Mouse (Mus musculus) kidney, postnatal 36 days (tissue): ENCODE data around the gene Ddx52.

Experiments
- DNase-seq, 2 experiments: peaks; one replicate each; pipeline ENCODE4 v3.0.0; 2021 to 2022; ENCODE audit warnings: mixed read lengths in 2 of 2

Ddx52 gene

GRCm38 (mm10) chr11:83941950-83942840, at the start of gene Ddx52:
TSS of gene Ddx52 (plus strand) at chr11:83942062.
- peak; percentile 92 to 95 for DNase-seq

GRCm38 (mm10) chr11:83893325-83893724, 48.5 kb upstream of the Ddx52 start:
- DNase-seq, result no peak

GRCm38 (mm10) chr11:83896430-83897410, 45.1 kb upstream of the Ddx52 start:
- DNase-seq, result no peak

- no peak for DNase-seq
Measured at GRCm38 (mm10) chr11:83897569-83897968, 44.3 kb upstream of the Ddx52 start.

GRCm38 (mm10) chr11:83902812-83903211, 39.0 kb upstream of the Ddx52 start:
- DNase-seq, result no peak

GRCm38 (mm10) chr11:83905756-83906155, 36.1 kb upstream of the Ddx52 start:
- DNase-seq, result no peak

GRCm38 (mm10) chr11:83908376-83908775, 33.5 kb upstream of the Ddx52 start:
- no peak for DNase-seq

- DNase-seq, result no peak
Measured at GRCm38 (mm10) chr11:83913824-83914311, 28.0 kb upstream of the Ddx52 start.

- DNase-seq, result no peak
Measured at GRCm38 (mm10) chr11:83914501-83914900, 27.4 kb upstream of the Ddx52 start.

GRCm38 (mm10) chr11:83922600-83922999, 19.3 kb upstream of the Ddx52 start:
- peak in 1 of 2 experiments; percentile 45 for DNase-seq

- DNase-seq, result peak; percentile 31 to 60
Measured at GRCm38 (mm10) chr11:83927097-83927496, 14.8 kb upstream of the Ddx52 start.

- DNase-seq, result peak in 1 of 2 experiments; percentile 23
Measured at GRCm38 (mm10) chr11:83932506-83933106, 9.3 kb upstream of the Ddx52 start.

- peak in 1 of 2 experiments; percentile 12 for DNase-seq
Measured at GRCm38 (mm10) chr11:83933376-83933775, 8.5 kb upstream of the Ddx52 start.

GRCm38 (mm10) chr11:83935986-83936665, 5.7 kb upstream of the Ddx52 start:
- DNase-seq, result peak; percentile 88 to 93

- DNase-seq, result peak; percentile 27 to 67
Measured at GRCm38 (mm10) chr11:83938556-83938955, 3.3 kb upstream of the Ddx52 start.

GRCm38 (mm10) chr11:83956822-83957221, 15.0 kb downstream of the Ddx52 start:
- DNase-seq, result no peak

GRCm38 (mm10) chr11:83961983-83962382, 20.1 kb downstream of the Ddx52 start:
- DNase-seq, result no peak

GRCm38 (mm10) chr11:83963991-83964921, 22.4 kb downstream of the Ddx52 start, which contains the start of gene Synrg:
TSS of gene Synrg (plus strand) at chr11:83964428.
- DNase-seq, result peak; percentile 92 to 97

GRCm38 (mm10) chr11:83967436-83968204, 25.8 kb downstream of the Ddx52 start:
- DNase-seq, result peak in 1 of 2 experiments; percentile 37

- no peak for DNase-seq
Measured at GRCm38 (mm10) chr11:83968205-83968575, 26.3 kb downstream of the Ddx52 start.
